Mouse (Mus musculus): ENCODE results near the gene Rpa2. TPM values are rescaled to one million over a fixed set of nuclear protein-coding genes. Genes with fewer than 3 reads are reported as not detected.
A peak's percentile ranks its signal among the peaks of the same experiment; 100 is the strongest.
"Not testable (repeated sequence)": the region's sequence is repeated elsewhere in the genome, so short reads cannot be mapped to it uniquely, and the experiment has no call there.

Rpa2 gene
- polyA plus RNA-seq, 1 experiment from 2014 or later = 103 TPM

- ATAC-seq (ENCODE audit: low read depth) = no peak
- Histone ChIP-seq H3K36me3 (ENCODE audit: control insufficient read depth, insufficient read depth, low read length) (peaks cover 8% of the 10 kb centered on the region; the same call in 1 of the 2 replicates), H3K4me1 (replicated peaks; ENCODE audit: control insufficient read depth, insufficient read depth, low read length) (no peaks in the 10 kb centered on the region), H3K4me3 (ENCODE audit: low read length) (no peak overlapping the region), H3K4me2 (ENCODE audit: low read depth, low read length) (no peak overlapping the region), H3K27me3 (ENCODE audit: control insufficient read depth, insufficient read depth, low read depth, low read length) (no peaks in the 10 kb centered on the region), H3K9ac (ENCODE audit: low read length) (no peak overlapping the region), H3K27ac (ENCODE audit: low read length) (no peak overlapping the region), H3K9me3 (ENCODE audit: control insufficient read depth, low read length) (no peaks in the 10 kb centered on the region)
- WGBS = 78% methylated on average over 2 of the region's 2 CpGs
Measured at GRCm38 (mm10) chr4:132783732-132784131, 15.6 kb downstream of the Rpa2 start.

GRCm38 (mm10) chr4:132785228-132785627, 17.1 kb downstream of the Rpa2 start:
- ATAC-seq (ENCODE audit: low read depth) = no peak
- WGBS = 88% methylated on average over 12 of the region's 13 CpGs
- Histone ChIP-seq H3K4me2 (ENCODE audit: low read depth, low read length) (no peak overlapping the region), H3K9ac (ENCODE audit: low read length) (no peak overlapping the region), H3K9me3 (ENCODE audit: control insufficient read depth, low read length) (no peaks in the 10 kb centered on the region), H3K27ac (ENCODE audit: low read length) (no peak overlapping the region), H3K36me3 (ENCODE audit: control insufficient read depth, insufficient read depth, low read length) (no peaks in the 10 kb centered on the region), H3K4me1 (replicated peaks; ENCODE audit: control insufficient read depth, insufficient read depth, low read length) (no peaks in the 10 kb centered on the region), H3K27me3 (ENCODE audit: control insufficient read depth, insufficient read depth, low read depth, low read length) (no peaks in the 10 kb centered on the region), H3K4me3 (ENCODE audit: low read length) (no peak overlapping the region)

- no peak overlapping the region for H3K4me3 ChIP-seq (ENCODE audit: low read length)
- no peaks in the 10 kb centered on the region for H3K36me3 ChIP-seq (ENCODE audit: control insufficient read depth, insufficient read depth, low read length)
- no peaks in the 10 kb centered on the region for H3K4me1 ChIP-seq (replicated peaks; ENCODE audit: control insufficient read depth, insufficient read depth, low read length)
- H3K9ac ChIP-seq (ENCODE audit: low read length) = no peak overlapping the region
- ATAC-seq (ENCODE audit: low read depth) = no peak
- no peaks in the 10 kb centered on the region for H3K9me3 ChIP-seq (ENCODE audit: control insufficient read depth, low read length)
- H3K27ac ChIP-seq (ENCODE audit: low read length) = no peak overlapping the region
- H3K4me2 ChIP-seq (ENCODE audit: low read depth, low read length) = no peak overlapping the region
- peaks cover 1% of the 10 kb centered on the region for H3K27me3 ChIP-seq (ENCODE audit: control insufficient read depth, insufficient read depth, low read depth, low read length)
- 82% methylated on average over 8 of the region's 8 CpGs for WGBS
Measured at GRCm38 (mm10) chr4:132789731-132790130, 21.6 kb downstream of the Rpa2 start.

- not testable (repeated sequence) for H3K36me3 ChIP-seq (ENCODE audit: control insufficient read depth, insufficient read depth, low read length); H3K27me3 ChIP-seq (ENCODE audit: control insufficient read depth, insufficient read depth, low read depth, low read length); H3K4me1 ChIP-seq (replicated peaks; ENCODE audit: control insufficient read depth, insufficient read depth, low read length); H3K27ac ChIP-seq (ENCODE audit: low read length); H3K9me3 ChIP-seq (ENCODE audit: control insufficient read depth, low read length); H3K4me2 ChIP-seq (ENCODE audit: low read depth, low read length); ATAC-seq (ENCODE audit: low read depth); H3K4me3 ChIP-seq (ENCODE audit: low read length); H3K9ac ChIP-seq (ENCODE audit: low read length)
- WGBS = 83% methylated on average over 8 of the region's 9 CpGs
Measured at GRCm38 (mm10) chr4:132793322-132794004, 25.3 kb downstream of the Rpa2 start.

GRCm38 (mm10) chr4:132794028-132794427, 25.9 kb downstream of the Rpa2 start:
- H3K4me1 ChIP-seq (replicated peaks; ENCODE audit: control insufficient read depth, insufficient read depth, low read length) = peaks cover 6% of the 10 kb centered on the region; the same call in 1 of the 2 replicates
- peaks cover 8% of the 10 kb centered on the region for H3K27me3 ChIP-seq (ENCODE audit: control insufficient read depth, insufficient read depth, low read depth, low read length)
- H3K27ac ChIP-seq (ENCODE audit: low read length) = no peak overlapping the region
- no peak for ATAC-seq (ENCODE audit: low read depth)
- H3K4me2 ChIP-seq (ENCODE audit: low read depth, low read length) = no peak overlapping the region
- no peaks in the 10 kb centered on the region for H3K36me3 ChIP-seq (ENCODE audit: control insufficient read depth, insufficient read depth, low read length)
- H3K9me3 ChIP-seq (ENCODE audit: control insufficient read depth, low read length) = no peaks in the 10 kb centered on the region
- 52% methylated on average over 9 of the region's 9 CpGs for WGBS
- no peak overlapping the region for H3K4me3 ChIP-seq (ENCODE audit: low read length)
- no peak overlapping the region for H3K9ac ChIP-seq (ENCODE audit: low read length)

GRCm38 (mm10) chr4:132794760-132795159, 26.6 kb downstream of the Rpa2 start:
- no peak for ATAC-seq (ENCODE audit: low read depth)
- H3K4me2 ChIP-seq (ENCODE audit: low read depth, low read length) = no peak overlapping the region
- H3K9ac ChIP-seq (ENCODE audit: low read length) = no peak overlapping the region
- no peaks in the 10 kb centered on the region for H3K36me3 ChIP-seq (ENCODE audit: control insufficient read depth, insufficient read depth, low read length)
- peaks cover 8% of the 10 kb centered on the region for H3K27me3 ChIP-seq (ENCODE audit: control insufficient read depth, insufficient read depth, low read depth, low read length)
- 59% methylated on average over 8 of the region's 8 CpGs for WGBS
- peaks cover 6% of the 10 kb centered on the region; the same call in 1 of the 2 replicates for H3K4me1 ChIP-seq (replicated peaks; ENCODE audit: control insufficient read depth, insufficient read depth, low read length)
- H3K27ac ChIP-seq (ENCODE audit: low read length) = no peak overlapping the region
- H3K4me3 ChIP-seq (ENCODE audit: low read length) = no peak overlapping the region
- H3K9me3 ChIP-seq (ENCODE audit: control insufficient read depth, low read length) = no peaks in the 10 kb centered on the region

GRCm38 (mm10) chr4:132795171-132795570, 27.0 kb downstream of the Rpa2 start:
- Histone ChIP-seq H3K36me3 (ENCODE audit: control insufficient read depth, insufficient read depth, low read length) (no peaks in the 10 kb centered on the region), H3K27me3 (ENCODE audit: control insufficient read depth, insufficient read depth, low read depth, low read length) (peaks cover 8% of the 10 kb centered on the region), H3K9me3 (ENCODE audit: control insufficient read depth, low read length) (no peaks in the 10 kb centered on the region), H3K4me3 (ENCODE audit: low read length) (no peak overlapping the region), H3K4me1 (replicated peaks; ENCODE audit: control insufficient read depth, insufficient read depth, low read length) (peaks cover 6% of the 10 kb centered on the region; the same call in 1 of the 2 replicates), H3K27ac (ENCODE audit: low read length) (no peak overlapping the region), H3K4me2 (ENCODE audit: low read depth, low read length) (no peak overlapping the region), H3K9ac (ENCODE audit: low read length) (no peak overlapping the region)
- ATAC-seq (ENCODE audit: low read depth) = no peak
- 55% methylated on average over 7 of the region's 7 CpGs for WGBS

GRCm38 (mm10) chr4:132796196-132796886, 28.2 kb downstream of the Rpa2 start, which contains the start of gene Themis2:
TSS of gene Themis2 (minus strand) at chr4:132796387.
- Histone ChIP-seq H3K9me3 (ENCODE audit: control insufficient read depth, low read length) (no peaks in the 10 kb centered on the region), H3K4me2 (ENCODE audit: low read depth, low read length) (peak within 1 kb of the TSS; percentile 69), H3K9ac (ENCODE audit: low read length) (peak within 1 kb of the TSS; percentile 62), H3K27me3 (ENCODE audit: control insufficient read depth, insufficient read depth, low read depth, low read length) (peaks cover 8% of the 10 kb centered on the region), H3K36me3 (ENCODE audit: control insufficient read depth, insufficient read depth, low read length) (no peaks in the 10 kb centered on the region), H3K4me3 (ENCODE audit: low read length) (peak within 1 kb of the TSS; percentile 45), H3K4me1 (replicated peaks; ENCODE audit: control insufficient read depth, insufficient read depth, low read length) (peaks cover 6% of the 10 kb centered on the region; the same call in 1 of the 2 replicates), H3K27ac (ENCODE audit: low read length) (no peak within 1 kb of the TSS)
- 2% methylated on average over 21 of the region's 21 CpGs for WGBS
- ATAC-seq (ENCODE audit: low read depth) = peak; percentile 71

- H3K36me3 ChIP-seq (ENCODE audit: control insufficient read depth, insufficient read depth, low read length) = no peaks in the 10 kb centered on the region
- H3K27me3 ChIP-seq (ENCODE audit: control insufficient read depth, insufficient read depth, low read depth, low read length) = peaks cover 8% of the 10 kb centered on the region
Measured at GRCm38 (mm10) chr4:132797461-132797860, 29.3 kb downstream of the Rpa2 start.

More at GRCm38 (mm10) chr4:132797461-132797860, 29.3 kb downstream of the Rpa2 start:
- H3K4me3 ChIP-seq (ENCODE audit: low read length) = no peak overlapping the region
- 57% methylated on average over 1 of the region's 1 CpGs for WGBS
- H3K4me2 ChIP-seq (ENCODE audit: low read depth, low read length) = no peak overlapping the region
- no peak overlapping the region for H3K9ac ChIP-seq (ENCODE audit: low read length)
- H3K4me1 ChIP-seq (replicated peaks; ENCODE audit: control insufficient read depth, insufficient read depth, low read length) = peaks cover 6% of the 10 kb centered on the region; the same call in 1 of the 2 replicates
- H3K27ac ChIP-seq (ENCODE audit: low read length) = no peak overlapping the region
- no peak for ATAC-seq (ENCODE audit: low read depth)
- no peaks in the 10 kb centered on the region for H3K9me3 ChIP-seq (ENCODE audit: control insufficient read depth, low read length)
